Mouse (Mus musculus) neural tube, embryonic 14.5 days (tissue): ENCODE results near the gene Kcnh1. TPM values are rescaled to one million over a fixed set of nuclear protein-coding genes. Genes with fewer than 3 reads are reported as not detected.

Experiments
- ATAC-seq: fragments of 200-750 bp; cut with Nextera tagmentation; 2 replicates; pipeline ENCODE4 v1.8.0; 2017; ENCODE audit warnings: low read depth, mild to moderate bottlenecking, moderate TSS enrichment, moderate library complexity
- H3K27ac ChIP-seq: fragments of 300-500 bp; sonication (generic); 2 replicates; pipeline ENCODE4 v1.5.1; 2014; ENCODE audit warnings: low read depth, mild to moderate bottlenecking, control low read depth, low read length, moderate library complexity, mixed read lengths
- H3K27me3 ChIP-seq: fragments of 300-500 bp; sonication (generic); 2 replicates; pipeline ENCODE4 v1.6.1; 2014; ENCODE audit warnings: low read length; ENCODE audit not compliant: control insufficient read depth, insufficient read depth
- H3K36me3 ChIP-seq: fragments of 300-500 bp; sonication (generic); 2 replicates; pipeline ENCODE4 v1.6.1; 2014; ENCODE audit warnings: low read length, mixed read lengths; ENCODE audit not compliant: control insufficient read depth, insufficient read depth
- H3K4me1 ChIP-seq: fragments of 300-500 bp; sonication (generic); 2 replicates; pipeline ENCODE4 v1.6.1; 2014; ENCODE audit warnings: low read length; ENCODE audit not compliant: control insufficient read depth, insufficient read depth
- H3K4me2 ChIP-seq: fragments of 300-500 bp; sonication (generic); 2 replicates; pipeline ENCODE4 v1.6.1; 2014; ENCODE audit warnings: mild to moderate bottlenecking, low read depth, low read length, control low read depth
- H3K4me3 ChIP-seq: fragments of 300-500 bp; sonication (generic); 2 replicates; pipeline ENCODE4 v1.5.1; 2014; ENCODE audit warnings: low read depth, low read length, control low read depth, mixed read lengths
- H3K9ac ChIP-seq: fragments of 300-500 bp; sonication (generic); replicated peaks from 2 replicates; pipeline ENCODE4 v1.6.1; 2014; ENCODE audit warnings: low read depth, mild to moderate bottlenecking, control low read depth, low read length, mixed read lengths
- H3K9me3 ChIP-seq: fragments of 300-500 bp; sonication (generic); 2 replicates; pipeline ENCODE4 v1.6.1; 2016; ENCODE audit warnings: low read length; ENCODE audit not compliant: control insufficient read depth
- WGBS: fragments of 180-500 bp; shearing (Covaris S2); extraction: QIAGEN DNeasy Blood & Tissue Kit; methylation state at CpG from one replicate; pipeline ENCODE4 v1.1.7; 2014; 5-methylcytosine and 5-hydroxymethylcytosine counted together
- polyA plus RNA-seq: library from polyadenylated mRNA; unstranded; fragments of >200 nt; fragmentation: Nextera tagmentation; extraction: Ambion mirVana; gene quantifications from 2 replicates; pipeline ENCODE4 v1.2.1, GENCODE M21; 2014

Gene Kcnh1
- polyA plus RNA-seq, 1 experiment from 2014 or later: 3.1 TPM

DNA sequence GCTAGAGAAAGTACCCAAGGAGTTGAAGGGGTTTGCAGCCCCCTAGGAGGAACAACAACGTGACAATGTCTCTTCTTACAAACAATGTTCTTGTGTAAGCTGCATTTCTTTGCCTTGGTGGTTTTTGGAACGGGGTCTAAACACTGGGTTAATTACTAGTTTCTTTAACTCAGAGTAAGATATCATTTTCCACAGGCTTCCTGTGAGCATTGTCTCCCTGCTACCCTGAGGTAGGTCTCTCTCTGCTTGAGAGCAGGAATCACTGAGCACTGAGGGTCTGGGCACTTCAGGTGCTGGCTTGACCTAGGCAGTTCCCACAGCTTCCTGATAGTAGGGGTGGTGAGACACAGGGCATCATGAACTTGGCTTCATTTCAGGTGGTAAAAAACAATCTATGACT, 257.1 kb downstream of the Kcnh1 start:
- Histone ChIP-seq H3K4me3 (no peak overlapping the region), H3K4me1 (peaks cover 4% of the 10 kb centered on the region; the same call in 1 of the 2 replicates), H3K9ac (no peak overlapping the region), H3K27me3 (no peaks in the 10 kb centered on the region), H3K9me3 (no peaks in the 10 kb centered on the region), H3K4me2 (no peak overlapping the region), H3K36me3 (no peaks in the 10 kb centered on the region), H3K27ac (no peak overlapping the region)
- no peak for ATAC-seq
- WGBS: 79% methylated on average over 2 of the region's 2 CpGs

DNA sequence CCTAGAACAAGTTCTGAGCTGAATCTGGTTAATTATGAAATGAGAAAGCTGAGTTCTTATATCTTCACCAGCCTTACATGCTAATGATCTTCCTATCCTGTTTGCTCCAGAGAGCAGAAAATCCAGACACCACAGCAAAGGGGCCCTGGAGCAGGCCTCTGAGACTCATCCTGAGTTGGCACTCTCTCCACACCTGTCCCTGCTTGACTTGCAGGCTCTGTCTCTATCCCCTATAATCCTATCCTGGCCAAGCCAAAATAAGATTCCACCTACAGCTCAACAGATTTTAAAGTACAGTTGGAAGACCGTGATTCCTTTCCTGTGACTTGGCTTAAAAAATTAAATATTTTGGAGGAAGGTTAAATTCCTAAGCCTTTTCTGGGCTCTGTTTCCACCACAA, 257.9 kb downstream of the Kcnh1 start:
- WGBS: 89% methylated on average over 1 of the region's 1 CpGs
- no peak overlapping the region for H3K4me3 ChIP-seq
- no peak overlapping the region for H3K27ac ChIP-seq
- H3K36me3 ChIP-seq: no peaks in the 10 kb centered on the region
- no peaks in the 10 kb centered on the region for H3K9me3 ChIP-seq
- no peak overlapping the region for H3K4me2 ChIP-seq
- H3K4me1 ChIP-seq: peaks cover 4% of the 10 kb centered on the region; the same call in 1 of the 2 replicates
- no peak for ATAC-seq
- H3K27me3 ChIP-seq: no peaks in the 10 kb centered on the region
- H3K9ac ChIP-seq: no peak overlapping the region

DNA sequence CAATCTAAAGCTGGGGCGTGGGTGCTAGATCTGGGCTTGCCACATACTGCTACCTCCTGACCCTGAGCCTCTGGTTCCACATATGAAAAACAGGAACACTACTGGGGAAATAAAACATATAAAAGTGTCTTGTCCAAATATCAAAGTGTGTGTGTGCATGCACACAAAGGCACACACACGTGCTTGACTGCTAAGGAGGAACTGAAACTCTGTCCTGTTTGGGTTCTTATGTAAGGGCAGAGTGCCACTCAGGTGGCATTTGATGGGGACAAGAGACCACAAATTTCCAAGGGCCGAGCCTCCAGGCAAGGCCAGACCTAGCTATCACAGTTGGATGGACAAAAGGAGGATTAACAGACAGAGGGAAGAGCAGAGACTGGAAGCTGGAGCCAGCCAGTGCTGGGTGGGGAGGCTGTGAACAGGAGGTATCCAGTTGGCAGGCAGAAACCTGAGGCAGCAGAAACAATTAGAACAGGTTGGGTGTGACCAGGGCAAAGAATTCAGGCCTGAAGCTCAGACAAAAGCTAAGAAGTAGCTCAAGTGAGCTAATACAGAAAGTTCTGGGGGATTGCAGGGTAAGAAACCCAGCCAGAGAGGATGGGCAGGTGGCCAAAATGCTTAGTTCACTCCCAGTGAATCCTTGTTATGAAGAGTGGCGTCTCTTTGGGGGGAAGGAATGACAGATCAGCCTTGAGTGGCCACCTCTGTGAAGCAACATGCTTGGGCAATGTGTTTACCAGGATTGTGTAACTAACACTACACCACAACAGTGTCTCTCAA, 259.2 kb downstream of the Kcnh1 start:
- no peak overlapping the region for H3K27ac ChIP-seq
- no peak for ATAC-seq
- no peak overlapping the region for H3K4me2 ChIP-seq
- H3K4me3 ChIP-seq: no peak overlapping the region
- H3K4me1 ChIP-seq: no peaks in the 10 kb centered on the region
- no peaks in the 10 kb centered on the region for H3K27me3 ChIP-seq
- no peaks in the 10 kb centered on the region for H3K9me3 ChIP-seq
- no peak overlapping the region for H3K9ac ChIP-seq
- no peaks in the 10 kb centered on the region for H3K36me3 ChIP-seq
- 78% methylated on average over 4 of the region's 4 CpGs for WGBS

DNA sequence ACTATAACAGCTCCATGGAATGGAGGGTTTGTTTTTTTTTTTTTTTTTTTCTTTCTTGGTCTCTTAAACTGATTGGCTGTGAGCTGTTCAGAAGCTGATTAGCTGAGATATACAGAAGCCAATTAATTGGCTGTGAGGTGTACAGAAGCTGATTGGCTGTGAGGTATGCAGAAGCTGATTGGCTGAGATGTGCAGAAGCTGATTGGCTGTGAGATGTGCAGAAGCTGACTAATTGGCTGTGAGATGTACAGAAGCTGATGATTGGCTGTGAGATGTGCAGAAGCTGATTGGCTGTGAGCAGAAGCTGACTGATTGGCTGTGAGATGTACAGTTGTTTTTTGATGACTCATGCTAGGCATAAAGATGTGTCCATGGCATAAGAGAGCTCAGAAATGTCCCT, 259.9 kb downstream of the Kcnh1 start:
- Histone ChIP-seq H3K4me3 (no peak overlapping the region), H3K9ac (no peak overlapping the region), H3K27ac (no peak overlapping the region), H3K27me3 (no peaks in the 10 kb centered on the region), H3K4me1 (no peaks in the 10 kb centered on the region), H3K9me3 (no peaks in the 10 kb centered on the region), H3K36me3 (no peaks in the 10 kb centered on the region), H3K4me2 (no peak overlapping the region)
- ATAC-seq: no peak

DNA sequence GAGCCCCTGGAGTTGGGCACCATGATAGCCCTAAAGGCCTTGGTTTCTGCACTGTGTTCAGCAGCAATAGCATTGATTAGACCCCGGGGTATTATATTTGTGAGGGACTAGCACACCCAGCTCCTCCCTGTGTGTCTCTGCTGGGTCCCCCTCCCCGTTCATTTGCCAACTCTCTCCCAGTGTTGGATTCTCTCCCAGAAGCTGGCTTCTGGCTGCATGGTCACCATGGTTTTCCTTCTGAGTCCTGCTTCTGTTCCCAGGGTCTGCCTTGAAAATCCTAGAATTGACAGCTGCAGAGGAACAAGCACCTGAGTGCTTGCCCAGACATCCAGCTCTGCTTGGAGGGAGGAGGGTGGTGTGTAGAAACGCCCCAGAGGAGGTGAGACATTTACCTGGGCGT, 261.1 kb downstream of the Kcnh1 start:
- WGBS: 73% methylated on average over 4 of the region's 4 CpGs
- no peaks in the 10 kb centered on the region for H3K4me1 ChIP-seq
- H3K4me2 ChIP-seq: no peak overlapping the region
- no peaks in the 10 kb centered on the region for H3K36me3 ChIP-seq
- no peaks in the 10 kb centered on the region for H3K27me3 ChIP-seq
- no peak for ATAC-seq
- no peak overlapping the region for H3K4me3 ChIP-seq
- no peak overlapping the region for H3K27ac ChIP-seq
- H3K9ac ChIP-seq: no peak overlapping the region
- H3K9me3 ChIP-seq: no peaks in the 10 kb centered on the region

DNA sequence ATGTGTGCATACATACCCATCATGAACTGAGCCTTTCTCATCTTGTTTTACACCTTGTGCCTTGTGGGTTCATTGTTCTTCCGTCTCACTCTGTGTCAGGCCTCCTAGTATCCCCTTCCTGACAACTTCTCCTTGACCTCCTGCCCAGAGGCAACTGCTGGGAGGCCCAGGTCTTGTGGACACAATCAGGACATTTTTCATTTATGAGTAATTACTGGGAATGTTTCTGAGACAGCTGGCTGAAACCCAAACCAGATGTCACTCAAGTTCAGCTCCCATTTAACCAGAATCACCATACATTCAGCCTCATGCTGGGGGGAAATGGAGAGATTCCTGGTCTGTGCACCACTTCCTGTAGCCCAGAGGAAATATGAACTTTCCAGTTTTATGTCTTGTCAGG, 263.9 kb downstream of the Kcnh1 start:
- WGBS: 67% methylated on average over 1 of the region's 1 CpGs
- H3K9ac ChIP-seq: no peak overlapping the region
- H3K4me3 ChIP-seq: no peak overlapping the region
- no peak for ATAC-seq
- no peaks in the 10 kb centered on the region for H3K36me3 ChIP-seq
- no peaks in the 10 kb centered on the region for H3K4me1 ChIP-seq
- H3K9me3 ChIP-seq: no peaks in the 10 kb centered on the region
- H3K27me3 ChIP-seq: no peaks in the 10 kb centered on the region
- H3K4me2 ChIP-seq: no peak overlapping the region
- H3K27ac ChIP-seq: no peak overlapping the region

DNA sequence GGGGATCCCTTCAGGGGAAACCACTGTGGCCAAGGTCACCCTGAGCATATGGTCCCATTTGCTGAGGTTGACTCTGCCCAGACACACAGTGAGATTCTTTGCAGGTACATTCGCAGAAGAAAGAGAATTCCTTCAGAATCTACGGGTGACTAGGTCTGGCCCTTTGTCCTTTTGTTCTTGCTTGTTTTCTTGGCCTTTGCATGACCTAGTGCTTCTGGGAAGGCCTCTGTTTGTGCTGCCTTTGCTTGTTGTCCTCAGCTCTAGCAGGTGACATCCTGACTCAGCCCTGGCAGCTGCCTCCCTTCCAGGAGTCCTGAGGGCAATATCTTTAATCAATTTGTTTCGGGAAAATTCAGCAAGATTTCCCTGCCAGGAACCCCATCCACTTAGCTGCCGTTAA, 264.4 kb downstream of the Kcnh1 start:
- Histone ChIP-seq H3K4me1 (no peaks in the 10 kb centered on the region), H3K4me3 (no peak overlapping the region), H3K27ac (no peak overlapping the region), H3K9me3 (no peaks in the 10 kb centered on the region), H3K27me3 (no peaks in the 10 kb centered on the region), H3K9ac (no peak overlapping the region), H3K36me3 (no peaks in the 10 kb centered on the region), H3K4me2 (no peak overlapping the region)
- 48% methylated on average over 4 of the region's 4 CpGs for WGBS
- ATAC-seq: no peak

DNA sequence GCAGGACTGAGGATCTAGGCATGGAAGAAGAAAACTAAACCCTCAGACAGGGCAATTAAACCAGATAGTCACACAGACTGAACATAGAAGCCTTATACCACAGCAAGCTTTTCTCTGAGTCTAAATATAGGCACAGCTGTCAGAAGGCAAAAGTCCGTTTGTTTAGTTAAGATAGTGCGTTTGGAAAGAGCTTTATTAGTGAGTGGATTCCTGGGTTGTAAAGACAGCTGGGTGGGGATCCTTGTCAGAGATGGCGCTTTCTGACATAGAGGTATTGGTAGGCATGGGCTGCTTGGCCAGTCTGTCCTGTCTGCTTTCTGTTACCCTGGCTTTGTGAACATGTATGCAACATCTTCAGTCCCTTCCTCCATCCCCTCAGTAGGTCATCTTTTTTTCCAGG, 266.5 kb downstream of the Kcnh1 start:
- H3K36me3 ChIP-seq: no peaks in the 10 kb centered on the region
- H3K4me2 ChIP-seq: no peak overlapping the region
- H3K27me3 ChIP-seq: no peaks in the 10 kb centered on the region
- no peaks in the 10 kb centered on the region for H3K4me1 ChIP-seq
- H3K9ac ChIP-seq: no peak overlapping the region
- no peaks in the 10 kb centered on the region for H3K9me3 ChIP-seq
- WGBS: 75% methylated on average over 3 of the region's 3 CpGs
- ATAC-seq: no peak
- H3K27ac ChIP-seq: no peak overlapping the region
- H3K4me3 ChIP-seq: no peak overlapping the region

DNA sequence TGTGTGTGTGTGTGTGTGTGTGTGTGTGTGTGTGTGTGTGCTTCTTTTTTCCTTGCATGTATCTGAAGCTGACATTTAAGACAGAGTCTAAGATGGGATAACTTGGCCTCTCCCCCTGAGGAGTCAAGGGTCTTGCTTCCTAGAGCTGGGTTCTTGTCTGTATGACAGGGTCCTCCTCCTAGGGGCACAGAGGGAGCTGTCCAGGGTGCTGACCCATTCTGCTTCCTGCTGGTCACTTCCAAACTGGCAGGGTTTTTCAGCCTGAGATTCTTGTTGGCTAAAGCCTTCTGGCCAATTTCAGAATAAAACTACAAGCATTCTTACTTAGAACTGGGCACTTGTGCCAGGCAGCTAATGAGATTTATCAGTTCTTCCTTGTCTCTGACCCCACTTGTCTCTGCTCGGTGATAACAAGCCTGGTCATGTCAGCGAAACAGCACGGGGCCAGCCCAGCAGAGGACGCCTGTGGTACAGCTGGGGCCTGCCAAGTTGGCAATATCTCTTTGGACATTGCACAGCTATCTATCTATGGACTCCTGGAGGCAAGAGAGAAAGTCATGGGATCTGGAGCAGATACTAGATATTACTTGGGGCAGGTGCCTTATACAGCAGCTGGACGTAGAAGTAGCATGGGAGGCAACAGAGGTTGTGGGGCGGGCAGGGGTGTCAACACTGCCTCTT, 267.1 kb downstream of the Kcnh1 start:
- 81% methylated on average over 6 of the region's 6 CpGs for WGBS
- H3K9me3 ChIP-seq: no peaks in the 10 kb centered on the region
- ATAC-seq: no peak
- no peaks in the 10 kb centered on the region for H3K4me1 ChIP-seq
- no peak overlapping the region for H3K27ac ChIP-seq
- no peaks in the 10 kb centered on the region for H3K27me3 ChIP-seq
- H3K9ac ChIP-seq: no peak overlapping the region
- no peak overlapping the region for H3K4me2 ChIP-seq
- H3K4me3 ChIP-seq: no peak overlapping the region
- no peaks in the 10 kb centered on the region for H3K36me3 ChIP-seq
